Mouse (Mus musculus) embryonic stem cell, embryonic (primary cell): ENCODE measurements at regions not wholly inside any gene's neighbourhood (a gene's known extent, or its start where the extent isn't known, plus 50 kb on each side); places are given as distances from the start of the nearest gene placed in this dataset.

Experiments
- CTCF ChIA-PET, 4 experiments: fragments of 300-600 bp in 2 of 4; fragments of 350-600 bp in 2 of 4; sonication (Branson Sonifier 250); formaldehyde crosslinking; loops; one replicate each; lab custom pipeline; 2022; ENCODE audit warnings: inconsistent platforms in 2 of 4; lab: Charles Lee
- POLR2A ChIA-PET, 4 experiments: fragments of 300-600 bp in 2 of 4; fragments of 350-600 bp in 2 of 4; sonication (Branson Sonifier 250); formaldehyde crosslinking; loops; one replicate each; lab custom pipeline; 2022; ENCODE audit warnings: antibody characterized with exemption in 4 of 4, inconsistent platforms in 1 of 4; lab: Charles Lee

GRCm38 (mm10) chr9:61829736-61830135 lies 84.6 kb downstream of the Rplp1 start:
- ChIA-PET CTCF (interaction anchor here in 3 of 4 experiments (0.6 to 1.4 kb wide), 6 partner anchors 30 to 844 kb away, joined by 3 to 5 read pairs (median 4); no protein-coding TSS in a partner anchor), POLR2A (interaction anchor here in 1 of 4 experiments (0.6 kb wide), 1 partner anchor 28 kb away, joined by 3 read pairs; no protein-coding TSS in a partner anchor)

- ChIA-PET CTCF (interaction anchor here in 3 of 4 experiments (0.6 to 1.3 kb wide), 5 partner anchors 31 to 843 kb away, joined by 3 to 4 read pairs (median 3); no protein-coding TSS in a partner anchor), POLR2A (interaction anchor here in 1 of 4 experiments (0.6 kb wide), 1 partner anchor 27 kb away, joined by 3 read pairs; no protein-coding TSS in a partner anchor)
Measured at GRCm38 (mm10) chr9:61829301-61829700, 85.0 kb downstream of the Rplp1 start.

GRCm38 (mm10) chr9:61827721-61828120 lies 86.6 kb downstream of the Rplp1 start:
- ChIA-PET CTCF (interaction anchor here in 1 of 4 experiments (1.3 kb wide), 1 partner anchor 158 kb away, joined by 3 read pairs; no protein-coding TSS in a partner anchor), POLR2A (no interaction called here)

GRCm38 (mm10) chr9:61827014-61827413 lies 87.3 kb downstream of the Rplp1 start:
- ChIA-PET POLR2A (no interaction called here), CTCF (no interaction called here)

- ChIA-PET POLR2A (no interaction called here), CTCF (interaction anchor here in 3 of 4 experiments (0.6 to 0.9 kb wide), 3 partner anchors 18 to 53 kb away, joined by 3 to 7 read pairs (median 4); no protein-coding TSS in a partner anchor)
Measured at GRCm38 (mm10) chr9:61826415-61826814, 87.9 kb downstream of the Rplp1 start.

DNA sequence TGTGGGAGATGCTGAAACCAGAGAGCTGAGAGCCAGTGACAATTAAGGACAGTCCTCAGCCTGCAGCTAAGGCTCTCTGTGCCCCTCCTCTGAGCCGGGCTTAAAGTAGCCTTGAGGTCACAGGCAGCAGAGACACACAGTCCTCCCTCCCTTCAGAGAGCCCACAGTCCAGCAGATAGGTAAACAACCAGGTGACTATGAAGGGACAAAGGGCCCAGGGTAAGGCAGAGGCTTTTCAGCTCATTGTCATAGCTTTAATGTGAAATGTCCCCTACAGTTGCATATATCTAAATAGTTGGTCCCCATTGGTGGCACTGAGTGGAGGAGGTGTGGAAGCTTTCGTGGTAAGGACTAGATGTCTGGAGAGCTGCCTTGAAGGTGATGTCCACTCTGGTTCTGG lies 88.5 kb downstream of the Rplp1 start:
- ChIA-PET CTCF (interaction anchor here in 3 of 4 experiments (0.6 to 0.9 kb wide), 3 partner anchors 18 to 52 kb away, joined by 3 to 7 read pairs (median 4); no protein-coding TSS in a partner anchor), POLR2A (interaction anchor here in 1 of 4 experiments (0.7 kb wide), 1 partner anchor 11 kb away, joined by 3 read pairs; no protein-coding TSS in a partner anchor)

- POLR2A ChIA-PET, result no interaction called here
- CTCF ChIA-PET, result interaction anchor here in 1 of 4 experiments (0.5 to 0.8 kb wide), 2 partner anchors 59 to 96 kb away, joined by 3 read pairs; no protein-coding TSS in a partner anchor
Measured at GRCm38 (mm10) chr9:61819836-61820235, 94.5 kb downstream of the Rplp1 start.

DNA sequence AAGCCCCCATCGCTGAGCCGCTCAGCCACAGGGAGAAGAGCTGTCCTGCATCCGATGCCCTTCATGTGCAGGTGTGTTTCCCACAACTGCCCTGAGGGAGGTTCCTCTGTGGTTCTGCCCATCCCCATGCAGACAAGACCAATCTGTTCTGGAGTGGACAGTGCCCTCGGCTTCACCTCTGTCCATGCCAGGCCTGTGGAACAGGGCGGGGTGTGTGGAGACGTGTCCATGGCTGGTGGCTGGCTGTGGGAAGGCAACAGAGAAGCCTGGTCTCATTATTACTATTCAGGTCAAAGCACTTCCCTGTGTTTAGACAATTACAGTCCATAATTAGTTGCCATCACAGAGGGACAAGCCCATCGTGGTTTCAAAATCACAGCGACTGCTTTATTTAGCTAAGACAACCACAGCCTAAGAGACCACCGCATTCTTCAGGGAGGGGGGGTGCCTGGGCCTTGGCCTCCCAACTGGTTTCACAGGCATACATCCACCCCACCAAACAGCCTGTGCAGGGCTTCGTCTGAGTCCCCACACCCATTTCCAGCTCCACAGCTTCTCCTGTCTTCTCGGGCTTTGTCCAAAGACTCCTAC lies 97.7 kb downstream of the Rplp1 start:
- ChIA-PET CTCF (no interaction called here), POLR2A (no interaction called here)

DNA sequence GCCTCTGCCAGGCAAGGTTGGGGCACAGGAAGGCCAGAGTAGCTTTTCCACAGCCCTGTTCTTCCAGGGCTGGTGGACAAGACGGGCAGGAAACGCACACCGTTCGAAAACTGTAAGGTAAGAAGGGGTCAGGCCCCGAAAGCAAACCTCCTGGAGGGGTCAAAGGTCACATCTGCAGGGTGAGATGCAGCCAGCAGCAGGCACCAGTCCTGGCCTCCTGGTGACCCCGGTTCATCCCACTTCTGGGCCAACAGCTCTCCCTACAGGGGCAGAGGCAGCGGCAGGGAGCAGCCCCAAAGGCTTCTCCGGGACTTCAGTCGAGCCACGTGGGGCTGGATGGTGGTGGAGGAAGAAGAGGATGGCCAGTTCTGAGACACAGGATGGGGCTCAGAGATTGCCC lies 98.3 kb downstream of the Rplp1 start:
- CTCF ChIA-PET, result no interaction called here
- POLR2A ChIA-PET, result no interaction called here

GRCm38 (mm10) chr9:61813291-61813690 lies 101.1 kb downstream of the Rplp1 start:
- POLR2A ChIA-PET, result interaction anchor here in 1 of 4 experiments (0.6 kb wide), 1 partner anchor 257 kb away, joined by 4 read pairs; no protein-coding TSS in a partner anchor
- CTCF ChIA-PET, result no interaction called here

DNA sequence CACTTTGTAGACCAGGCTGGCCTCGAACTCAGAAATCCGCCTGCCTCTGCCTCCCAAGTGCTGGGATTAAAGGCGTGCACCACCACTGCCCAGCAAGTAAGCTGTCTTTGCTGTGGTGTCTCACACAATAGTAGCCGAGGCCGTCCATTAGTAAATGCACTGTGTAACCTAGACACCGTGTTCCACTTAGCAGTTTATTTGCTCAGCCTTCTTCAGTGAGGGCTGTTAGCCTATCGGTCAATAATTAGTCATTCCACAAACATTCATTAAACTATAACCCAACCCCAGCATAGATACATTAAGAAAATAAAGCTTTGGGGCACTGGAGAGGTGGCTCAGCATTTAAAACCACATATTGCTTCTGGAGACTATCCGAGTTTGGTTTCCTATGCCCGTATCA lies 102.0 kb downstream of the Rplp1 start:
- ChIA-PET POLR2A (interaction anchor here in 1 of 4 experiments (1.1 to 1.2 kb wide), 2 partner anchors 9 to 22 kb away, joined by 3 to 9 read pairs; no protein-coding TSS in a partner anchor), CTCF (interaction anchor here in 1 of 4 experiments (0.6 to 1.0 kb wide), 2 partner anchors 10 to 48 kb away, joined by 3 read pairs; no protein-coding TSS in a partner anchor)

DNA sequence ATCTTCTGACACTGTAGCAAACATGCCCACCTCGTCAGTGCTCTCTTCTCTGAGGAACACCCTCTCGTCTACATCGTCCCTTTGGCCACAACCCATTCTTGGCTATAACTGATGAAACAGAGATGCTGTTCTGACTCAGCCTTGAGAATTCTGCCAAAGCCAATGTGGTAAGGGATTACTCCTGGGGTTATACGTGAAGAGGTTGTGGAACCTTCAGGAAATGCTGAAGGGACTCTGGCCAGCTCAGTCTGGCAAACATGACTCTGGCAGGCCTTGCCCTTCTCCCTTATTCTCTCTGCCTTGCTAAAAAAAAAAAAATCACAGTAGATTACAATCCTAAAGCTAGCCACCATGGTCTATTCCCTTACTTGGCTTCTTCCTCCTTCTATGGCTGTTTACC lies 103.9 kb downstream of the Rplp1 start:
- CTCF ChIA-PET, result interaction anchor here in 1 of 4 experiments (1.0 kb wide), 1 partner anchor 49 kb away, joined by 3 read pairs; no protein-coding TSS in a partner anchor
- POLR2A ChIA-PET, result interaction anchor here in 2 of 4 experiments (0.5 to 0.6 kb wide), 2 partner anchors 97 to 1022 kb away, joined by 3 read pairs; no protein-coding TSS in a partner anchor

GRCm38 (mm10) chr9:61808351-61809225 lies 105.8 kb downstream of the Rplp1 start:
- POLR2A ChIA-PET, result interaction anchor here in 2 of 4 experiments (0.6 to 1.1 kb wide), 2 partner anchors 14 to 42 kb away, joined by 3 read pairs; no protein-coding TSS in a partner anchor

DNA sequence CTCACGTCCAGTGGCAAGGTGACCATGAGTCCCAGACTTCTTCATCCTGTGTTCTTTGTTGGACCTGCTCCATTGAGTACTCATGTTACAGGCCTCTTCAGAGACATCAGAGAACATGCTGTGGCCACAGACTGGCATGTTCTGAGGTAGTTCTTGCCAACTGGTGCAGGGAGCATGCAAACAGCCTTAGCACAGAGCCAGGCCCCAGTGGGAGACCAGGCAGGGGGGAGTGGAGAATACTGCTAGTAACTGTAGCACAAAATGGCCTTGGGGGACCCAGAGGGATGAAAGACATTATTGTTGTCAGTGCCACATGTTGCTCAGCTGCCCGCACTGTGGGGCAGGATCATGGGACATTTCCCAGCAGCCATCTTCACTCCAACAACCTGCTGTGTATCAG lies 108.4 kb downstream of the Rplp1 start:
- ChIA-PET CTCF (no interaction called here), POLR2A (no interaction called here)

More at GRCm38 (mm10) chr9:61808351-61809225, 105.8 kb downstream of the Rplp1 start:
- CTCF ChIA-PET, result interaction anchor here in 1 of 4 experiments (0.5 kb wide), 1 partner anchor 739 kb away, joined by 9 read pairs; no protein-coding TSS in a partner anchor

DNA sequence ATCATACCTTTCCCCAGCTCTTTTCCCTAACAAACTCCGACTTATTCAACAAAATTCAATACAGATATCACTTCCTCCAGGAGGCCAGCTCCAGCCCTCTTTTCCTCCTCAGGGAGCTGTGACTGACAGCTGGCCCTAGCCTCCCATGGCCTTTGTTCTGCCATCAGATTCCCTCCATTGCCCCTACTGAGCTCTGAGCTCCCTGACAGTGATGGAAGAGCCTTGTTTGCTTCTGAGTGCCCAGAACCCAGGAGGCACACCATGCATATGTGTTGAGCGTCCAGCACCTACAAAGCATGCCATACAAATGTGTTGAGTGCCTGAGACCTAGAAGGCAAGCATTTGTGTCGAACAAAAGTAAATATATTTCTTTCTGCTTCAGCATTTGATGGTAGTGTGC lies 110.8 kb downstream of the Rplp1 start:
- ChIA-PET POLR2A (interaction anchor here in 1 of 4 experiments (1.2 to 1.3 kb wide), 2 partner anchors 9 to 109 kb away, joined by 3 to 9 read pairs; no protein-coding TSS in a partner anchor), CTCF (interaction anchor here in 1 of 4 experiments (0.7 kb wide), 1 partner anchor 79 kb away, joined by 4 read pairs; no protein-coding TSS in a partner anchor)

DNA sequence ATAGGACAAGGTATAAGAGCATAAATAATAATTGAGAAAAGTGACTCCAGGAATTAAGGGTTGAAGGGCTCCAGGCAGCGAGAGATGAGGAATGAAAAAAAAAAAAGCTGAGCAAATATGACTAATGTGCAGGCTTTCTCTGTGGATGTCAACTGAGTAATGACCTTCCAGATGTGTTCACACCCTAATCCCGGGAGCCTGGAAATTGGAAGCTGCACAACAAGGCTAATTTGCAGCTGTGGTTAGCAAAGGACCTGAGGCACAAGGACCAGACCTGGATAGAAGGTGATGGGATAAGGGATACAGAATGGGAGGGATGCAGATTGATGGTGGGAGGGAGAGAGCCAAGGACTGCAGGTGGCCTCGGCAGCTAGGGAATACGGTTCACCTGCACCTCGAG lies 111.6 kb downstream of the Rplp1 start:
- ChIA-PET POLR2A (interaction anchor here in 2 of 4 experiments (0.6 to 1.3 kb wide), 3 partner anchors 9 to 110 kb away, joined by 3 to 9 read pairs (median 3); no protein-coding TSS in a partner anchor), CTCF (interaction anchor here in 1 of 4 experiments (0.6 kb wide), 2 partner anchors 104 to 133 kb away, joined by 3 to 8 read pairs; no protein-coding TSS in a partner anchor)

DNA sequence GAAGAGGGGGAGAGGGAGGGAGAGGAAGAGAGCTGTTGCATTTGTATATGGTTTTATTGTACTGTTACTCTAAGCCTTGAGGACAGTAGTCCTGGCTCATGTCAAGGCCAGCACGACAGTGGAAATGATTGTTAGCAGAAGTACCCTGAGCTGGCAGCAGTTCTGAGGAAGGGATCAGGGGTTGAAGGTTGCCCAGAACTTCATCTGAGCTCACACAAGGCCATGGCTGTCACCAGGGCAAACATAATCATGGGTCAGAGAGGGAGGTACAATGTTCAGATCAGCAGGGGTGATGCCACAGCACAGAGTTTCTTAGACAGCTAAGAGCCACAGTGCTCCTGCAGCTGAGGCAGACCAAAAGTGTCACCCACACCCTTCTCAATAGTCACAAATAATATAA lies 114.8 kb downstream of the Rplp1 start:
- ChIA-PET CTCF (interaction anchor here in 1 of 4 experiments (0.5 kb wide), 1 partner anchor 53 kb away, joined by 3 read pairs; no protein-coding TSS in a partner anchor), POLR2A (no interaction called here)

DNA sequence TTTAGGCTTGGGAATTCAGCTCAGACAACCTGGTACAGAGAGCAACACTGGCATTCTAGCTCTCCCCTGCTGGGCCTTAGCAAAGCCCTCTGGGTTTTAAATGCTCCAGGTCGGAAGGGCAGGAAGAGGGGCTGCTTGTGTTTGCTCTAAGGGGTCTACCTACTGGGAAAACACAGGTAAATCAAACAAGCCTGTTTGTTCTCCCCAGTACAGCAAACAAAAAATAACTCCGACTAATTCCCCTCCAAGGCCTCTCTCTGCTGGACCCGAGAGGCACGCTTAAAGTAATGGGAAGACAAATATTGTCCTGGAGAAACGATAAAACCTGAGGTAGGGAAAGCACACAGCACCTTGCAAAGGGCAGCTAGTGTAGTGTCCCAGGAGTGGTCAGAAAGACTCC lies 118.4 kb downstream of the Rplp1 start:
- ChIA-PET POLR2A (interaction anchor here in 1 of 4 experiments (0.6 kb wide), 1 partner anchor 587 kb away, joined by 5 read pairs; no protein-coding TSS in a partner anchor), CTCF (no interaction called here)
